Mouse (Mus musculus) layer of hippocampus, postnatal 36 days (tissue): ENCODE measurements around the gene Itga2b. TPM values are rescaled to one million over a fixed set of nuclear protein-coding genes. Genes with fewer than 3 reads are reported as not detected.

ENCODE experiments used
- DNase-seq, 2 experiments: peaks; one replicate each; pipeline ENCODE4 v3.0.0; 2022
- total RNA-seq, 2 experiments: library from RNA; stranded (reverse); gene quantifications; 2 replicates each; pipeline ENCODE4 v1.2.3; 2021

Itga2b gene
- total RNA-seq, 2 experiments from 2014 or later = 1.3 to 3.8 TPM

DNA sequence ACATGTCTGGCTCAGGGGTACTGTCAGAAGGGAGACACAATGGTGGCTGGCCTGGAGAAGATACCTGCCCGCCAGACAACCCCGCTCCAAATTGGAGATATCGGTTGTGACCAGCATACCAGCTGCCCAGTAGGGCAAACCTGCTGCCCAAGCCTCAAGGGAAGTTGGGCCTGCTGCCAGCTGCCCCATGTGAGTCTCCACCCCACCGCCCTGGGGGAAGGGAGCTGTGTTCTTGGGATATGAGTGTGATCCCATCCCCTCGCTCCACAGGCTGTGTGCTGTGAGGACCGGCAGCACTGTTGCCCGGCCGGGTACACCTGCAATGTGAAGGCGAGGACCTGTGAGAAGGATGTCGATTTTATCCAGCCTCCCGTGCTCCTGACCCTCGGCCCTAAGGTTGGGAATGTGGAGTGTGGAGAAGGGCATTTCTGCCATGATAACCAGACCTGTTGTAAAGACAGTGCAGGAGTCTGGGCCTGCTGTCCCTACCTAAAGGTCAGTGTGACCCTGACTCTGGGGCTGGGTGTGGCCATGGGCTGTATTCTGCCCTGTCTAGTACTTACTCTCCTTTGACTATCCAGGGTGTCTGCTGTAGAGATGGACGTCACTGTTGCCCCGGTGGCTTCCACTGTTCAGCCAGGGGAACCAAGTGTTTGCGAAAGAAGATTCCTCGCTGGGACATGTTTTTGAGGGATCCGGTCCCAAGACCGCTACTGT lies 34.0 kb downstream of the Itga2b start:
- DNase-seq = no peak

DNA sequence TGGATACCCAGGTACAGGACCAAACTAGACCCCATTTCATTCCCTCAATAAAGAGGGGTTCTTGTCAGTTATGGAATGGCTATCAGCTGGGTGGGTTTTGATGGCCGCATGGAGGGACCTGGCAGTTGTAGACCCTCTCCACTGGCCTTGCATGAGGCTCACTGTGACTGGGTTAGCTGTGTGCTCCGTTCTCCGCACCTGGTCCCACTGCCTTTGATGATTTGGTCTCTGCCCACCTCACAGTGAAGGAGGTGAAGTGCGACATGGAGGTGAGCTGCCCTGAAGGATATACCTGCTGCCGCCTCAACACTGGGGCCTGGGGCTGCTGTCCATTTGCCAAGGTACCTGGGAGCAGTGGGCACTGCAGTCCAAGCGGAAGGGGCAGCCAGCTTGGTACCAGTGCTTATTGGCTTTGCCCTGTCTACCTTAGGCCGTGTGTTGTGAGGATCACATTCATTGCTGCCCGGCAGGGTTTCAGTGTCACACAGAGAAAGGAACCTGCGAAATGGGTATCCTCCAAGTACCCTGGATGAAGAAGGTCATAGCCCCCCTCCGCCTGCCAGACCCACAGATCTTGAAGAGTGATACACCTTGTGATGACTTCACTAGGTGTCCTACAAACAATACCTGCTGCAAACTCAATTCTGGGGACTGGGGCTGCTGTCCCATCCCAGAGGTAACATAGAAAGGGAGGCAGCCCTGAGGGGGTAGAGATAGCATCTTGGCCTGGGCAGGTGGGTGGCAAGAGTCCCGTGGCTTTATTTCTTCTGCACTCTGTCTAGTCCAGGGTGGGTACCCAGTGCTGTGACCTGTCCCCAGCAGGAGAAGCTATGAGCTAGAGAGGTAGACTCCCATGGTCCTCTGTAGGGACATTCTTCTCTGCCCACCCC lies 34.9 kb downstream of the Itga2b start:
- DNase-seq = no peak

DNA sequence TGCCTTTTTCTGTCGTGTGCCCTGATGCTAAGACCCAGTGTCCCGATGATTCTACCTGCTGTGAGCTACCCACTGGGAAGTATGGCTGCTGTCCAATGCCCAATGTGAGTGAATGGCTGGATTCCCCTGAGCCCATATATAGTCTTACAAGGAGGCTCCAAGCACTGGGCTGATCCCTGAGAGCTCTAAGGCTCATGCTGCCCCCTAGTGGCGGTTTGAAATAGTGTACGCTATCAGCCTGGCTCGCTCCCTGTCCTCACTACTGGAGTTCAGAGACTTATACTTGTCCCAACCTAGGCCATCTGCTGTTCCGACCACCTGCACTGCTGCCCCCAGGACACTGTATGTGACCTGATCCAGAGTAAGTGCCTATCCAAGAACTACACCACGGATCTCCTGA lies 35.5 kb downstream of the Itga2b start:
- peak; percentile 84 to 85 for DNase-seq

DNA sequence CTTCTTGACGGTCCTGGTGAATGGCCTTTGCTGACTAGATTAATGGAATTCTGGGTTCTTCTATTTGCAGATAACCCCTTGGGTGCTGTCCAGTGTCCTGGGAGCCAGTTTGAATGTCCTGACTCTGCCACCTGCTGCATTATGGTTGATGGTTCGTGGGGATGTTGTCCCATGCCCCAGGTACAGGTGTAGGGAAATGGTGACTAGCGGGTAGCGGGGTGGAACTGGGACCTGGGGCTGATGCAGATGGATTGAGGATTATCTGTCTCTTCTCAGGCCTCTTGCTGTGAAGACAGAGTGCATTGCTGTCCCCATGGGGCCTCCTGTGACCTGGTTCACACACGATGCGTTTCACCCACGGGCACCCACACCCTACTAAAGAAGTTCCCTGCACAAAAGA lies 36.1 kb downstream of the Itga2b start:
- DNase-seq = no peak

DNA sequence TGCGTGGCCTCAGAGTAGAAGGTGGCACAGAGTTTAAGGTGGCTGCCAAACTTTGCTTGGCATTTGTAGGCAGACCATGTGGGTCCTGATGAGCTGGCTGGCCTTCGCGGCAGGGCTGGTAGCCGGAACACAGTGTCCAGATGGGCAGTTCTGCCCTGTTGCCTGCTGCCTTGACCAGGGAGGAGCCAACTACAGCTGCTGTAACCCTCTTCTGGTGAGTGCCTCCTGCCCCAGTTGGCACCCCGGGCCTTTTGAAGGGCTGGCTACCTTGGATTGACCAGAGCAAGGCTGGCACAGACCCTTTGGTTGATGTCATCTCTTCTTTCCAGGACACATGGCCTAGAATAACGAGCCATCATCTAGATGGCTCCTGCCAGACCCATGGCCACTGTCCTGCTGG lies 37.0 kb downstream of the Itga2b start:
- DNase-seq = peak in 1 of 2 experiments; percentile 39

DNA sequence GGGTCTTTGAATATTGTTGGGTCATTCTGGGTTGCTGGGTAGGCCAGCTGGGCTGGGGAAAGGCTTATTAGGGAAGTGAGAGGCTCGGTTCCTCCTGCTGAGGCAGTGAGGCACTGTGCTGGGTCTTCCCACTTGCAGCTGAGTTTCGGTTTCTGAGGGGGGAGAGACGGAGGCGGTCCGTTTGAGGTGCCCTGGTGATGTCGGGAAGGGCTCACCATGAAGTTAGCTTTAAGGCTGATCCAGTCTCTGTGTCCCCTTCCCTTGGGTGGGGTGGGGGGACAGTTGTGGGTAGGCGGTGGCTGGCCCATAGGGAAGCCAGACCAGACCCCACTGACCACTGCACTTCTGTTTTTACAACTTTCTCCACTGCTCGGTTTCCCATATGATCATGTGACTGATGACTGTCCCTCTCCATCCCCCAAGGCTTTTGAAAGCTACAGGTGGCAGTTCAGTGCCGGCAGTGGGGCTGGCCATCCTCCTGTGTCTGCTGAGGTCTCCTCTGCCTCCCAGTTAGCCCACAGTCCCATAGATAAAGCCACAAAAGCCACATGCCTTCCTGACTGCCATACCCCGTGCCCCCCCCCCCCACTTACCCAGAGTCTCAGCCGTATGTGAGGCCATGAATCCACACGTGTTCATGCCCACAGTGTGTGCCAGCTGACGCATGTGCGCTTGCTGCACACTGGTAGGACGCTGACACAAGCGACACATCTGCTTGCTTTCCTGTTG lies 37.6 kb downstream of the Itga2b start:
- peak in 1 of 2 experiments; percentile 24 for DNase-seq

DNA sequence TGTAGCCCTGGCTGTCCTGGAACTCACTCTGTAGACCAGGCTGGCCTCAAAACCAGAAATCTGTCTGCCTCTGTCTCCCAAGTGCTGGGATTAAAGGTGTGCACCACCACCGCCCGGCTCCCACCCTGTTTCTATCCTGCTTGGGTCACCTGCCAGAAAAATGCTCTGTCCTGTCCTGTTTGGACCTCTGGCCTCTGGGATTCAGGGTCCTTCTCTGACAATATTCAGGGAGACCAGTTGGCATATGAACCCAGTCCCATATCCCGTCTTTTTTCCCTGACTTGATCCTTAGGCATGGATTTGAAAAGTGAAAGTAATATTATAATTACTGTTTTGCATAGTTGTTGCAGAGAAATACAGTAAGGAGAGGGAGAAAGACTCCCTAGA lies 38.2 kb downstream of the Itga2b start:
- DNase-seq = no peak

DNA sequence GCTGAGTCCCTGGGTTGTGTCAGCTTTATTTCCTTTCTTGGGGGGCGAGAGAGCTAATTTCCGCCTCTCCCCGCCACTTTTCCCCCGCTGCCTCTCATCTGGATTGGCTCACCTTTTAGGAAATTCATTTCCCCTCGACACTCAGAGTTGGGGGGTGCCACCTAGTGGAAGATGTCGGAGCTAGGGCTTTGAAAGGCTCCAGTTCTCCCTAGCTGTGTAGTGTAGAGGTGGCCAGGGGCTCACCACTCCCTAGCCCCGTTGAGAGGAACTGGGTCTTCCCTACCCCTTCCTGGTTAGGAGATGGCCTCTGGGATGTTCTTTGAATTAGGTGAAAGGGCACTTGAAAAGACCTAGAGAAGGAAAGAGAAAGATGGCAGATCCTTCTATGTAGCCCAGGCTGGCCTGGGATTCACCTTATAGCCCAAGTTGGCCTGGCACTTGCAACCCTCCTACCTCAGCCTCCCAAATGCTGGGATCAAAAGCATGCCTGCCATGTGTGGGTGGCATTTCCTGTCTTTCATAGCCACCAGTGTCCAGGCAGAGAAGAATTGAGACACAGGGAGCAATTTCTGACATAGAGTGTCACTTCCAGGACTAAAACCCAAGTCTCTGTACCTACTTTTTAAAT lies 38.8 kb downstream of the Itga2b start:
- DNase-seq = peak; percentile 72 to 80

DNA sequence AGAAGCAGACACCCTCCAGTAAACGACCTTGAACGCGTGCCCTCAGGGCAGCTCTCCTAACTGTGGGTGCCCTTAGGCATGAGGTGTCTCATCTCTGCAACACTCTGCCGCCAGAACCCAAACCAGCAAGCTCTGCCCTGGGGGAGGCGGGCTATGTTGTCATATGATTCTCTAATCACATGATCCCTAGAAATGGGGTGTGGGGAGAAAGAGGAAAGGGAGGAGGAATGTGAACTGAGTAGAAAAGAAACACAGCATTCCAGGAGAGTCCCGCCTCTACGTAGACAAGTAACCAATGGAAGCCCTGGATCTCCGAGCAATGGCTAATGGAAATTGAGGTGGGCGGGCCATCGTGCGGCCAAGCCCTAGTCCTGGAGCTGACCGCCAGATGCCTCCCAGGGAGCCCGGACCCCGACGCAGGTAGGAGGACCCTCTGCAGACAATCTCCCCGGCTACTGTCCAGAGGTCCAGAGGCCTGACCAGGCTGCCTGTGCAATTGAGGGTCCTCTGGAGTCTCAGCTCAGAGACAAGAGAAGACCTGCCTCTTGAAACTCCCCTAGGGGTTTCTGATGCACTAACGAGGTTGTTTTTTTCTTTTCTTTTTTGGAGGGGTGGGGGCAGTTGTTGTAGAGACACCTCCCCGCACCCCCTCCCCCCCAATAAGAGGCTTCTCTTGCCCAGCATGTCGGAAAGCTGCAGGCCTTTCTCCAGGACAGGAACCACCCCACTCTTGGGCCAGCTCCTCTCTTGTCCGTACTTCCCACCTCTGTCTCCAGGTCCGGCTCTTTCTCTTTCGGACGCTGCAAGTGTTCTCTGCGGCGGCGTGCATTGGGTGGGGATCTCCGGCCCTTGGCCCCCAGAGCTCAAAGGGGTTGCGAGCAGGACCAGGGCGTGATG lies 39.6 kb downstream of the Itga2b start, which contains the start of gene Grn:
Grn (plus strand) TSS at position 195 of the 897 bp plus-strand sequence.
- DNase-seq = peak; percentile 87

DNA sequence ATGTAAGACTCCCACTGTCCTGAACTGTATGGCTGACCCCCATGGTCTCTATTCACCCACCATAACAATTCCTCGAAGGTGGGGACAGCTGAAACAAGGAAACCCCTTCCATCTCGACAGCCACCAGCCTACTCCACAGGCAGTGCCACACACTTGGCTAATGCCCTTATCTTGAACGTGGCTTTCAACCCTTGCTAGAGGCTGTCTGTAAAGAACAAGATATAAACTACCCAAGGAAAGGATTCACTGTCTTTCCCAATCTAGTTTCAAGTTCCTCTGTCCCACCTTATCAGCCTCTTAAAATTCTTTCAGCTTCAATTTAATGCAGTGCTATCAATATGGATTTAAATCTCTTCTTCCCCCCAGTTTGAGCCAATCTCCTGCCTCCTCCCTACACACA lies 40.4 kb downstream of the Itga2b start:
- DNase-seq = no peak

DNA sequence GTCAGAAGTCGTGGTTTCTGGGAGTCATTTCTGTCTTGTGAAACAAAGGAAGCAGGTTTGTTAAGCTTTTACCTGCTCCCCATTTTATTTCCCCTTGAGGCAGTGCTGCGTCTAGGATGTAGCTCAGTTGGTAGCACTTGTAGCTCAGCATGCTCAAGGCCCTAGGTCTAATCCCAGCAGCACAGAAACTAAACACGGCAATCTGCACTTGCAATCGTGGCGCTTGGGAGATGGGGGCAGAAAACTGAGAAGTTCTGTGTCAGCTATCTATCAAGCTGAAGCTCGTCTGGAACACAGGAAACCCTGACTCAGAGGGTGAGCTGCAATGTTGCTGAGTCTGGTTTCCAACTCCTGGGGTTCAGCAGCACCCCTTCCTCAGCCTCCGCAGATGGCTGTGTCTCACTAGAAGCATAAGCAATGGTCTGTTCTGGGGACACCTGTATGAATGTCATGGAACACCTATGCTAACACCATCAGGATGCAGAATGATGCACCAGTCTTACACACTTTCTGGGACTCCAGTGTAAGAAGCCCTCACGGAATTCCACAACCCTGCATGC lies 40.9 kb downstream of the Itga2b start:
- DNase-seq = no peak

DNA sequence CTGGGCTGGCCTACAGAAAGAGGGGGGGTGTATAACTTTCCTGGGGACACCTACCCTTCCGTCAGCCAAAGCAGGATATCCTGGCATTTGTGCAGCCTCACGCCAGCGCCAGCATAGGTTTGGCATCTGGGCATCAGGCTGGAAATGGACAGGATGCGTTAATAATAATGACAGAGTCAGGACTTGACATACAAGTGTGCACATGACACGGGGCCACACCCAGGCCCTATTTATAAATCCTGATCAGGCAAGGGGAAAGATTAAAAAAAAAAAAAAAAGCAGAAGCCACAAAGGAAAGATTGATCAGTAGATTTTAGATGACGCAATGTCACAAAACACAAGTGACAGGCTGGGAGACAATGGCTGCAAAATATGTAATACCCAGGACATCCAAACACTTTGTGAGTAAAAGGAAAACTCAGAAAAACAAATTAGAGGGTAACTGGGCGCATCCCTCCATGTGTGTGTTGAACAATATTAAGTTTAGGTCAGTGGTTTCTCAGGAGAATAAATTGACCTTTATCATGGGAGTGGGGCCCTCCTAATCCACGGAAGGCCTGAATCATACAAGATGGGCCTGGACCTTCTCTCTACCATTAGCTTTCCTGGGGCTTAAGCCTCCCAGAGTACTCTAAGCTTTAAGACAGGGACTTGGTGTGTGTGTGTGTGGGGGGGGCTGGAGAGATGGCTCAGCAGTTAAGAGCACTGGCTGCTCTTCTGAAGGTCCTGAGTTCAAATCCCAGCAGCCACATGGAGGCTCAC lies 44.2 kb downstream of the Itga2b start:
- no peak for DNase-seq

DNA sequence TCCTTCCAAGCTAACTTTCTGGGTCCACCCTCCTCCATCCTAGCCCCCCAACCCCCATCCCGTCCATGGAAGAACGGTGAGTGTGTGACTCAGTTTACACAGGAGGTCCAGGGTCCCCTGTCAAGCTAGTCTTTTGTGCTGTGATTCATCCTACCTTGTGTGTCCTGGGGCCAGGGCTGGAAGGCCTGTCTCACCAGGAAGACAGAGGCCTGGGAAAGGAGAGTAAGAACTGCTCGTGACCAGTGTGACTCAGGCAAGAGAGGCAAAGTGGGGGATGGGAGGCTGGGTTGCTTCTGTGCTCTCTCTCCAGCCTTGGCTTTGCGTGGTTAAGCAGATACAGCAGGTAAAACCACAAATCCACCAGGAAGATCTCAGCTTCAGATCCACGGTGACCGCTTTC lies 45.3 kb downstream of the Itga2b start:
- DNase-seq = no peak

DNA sequence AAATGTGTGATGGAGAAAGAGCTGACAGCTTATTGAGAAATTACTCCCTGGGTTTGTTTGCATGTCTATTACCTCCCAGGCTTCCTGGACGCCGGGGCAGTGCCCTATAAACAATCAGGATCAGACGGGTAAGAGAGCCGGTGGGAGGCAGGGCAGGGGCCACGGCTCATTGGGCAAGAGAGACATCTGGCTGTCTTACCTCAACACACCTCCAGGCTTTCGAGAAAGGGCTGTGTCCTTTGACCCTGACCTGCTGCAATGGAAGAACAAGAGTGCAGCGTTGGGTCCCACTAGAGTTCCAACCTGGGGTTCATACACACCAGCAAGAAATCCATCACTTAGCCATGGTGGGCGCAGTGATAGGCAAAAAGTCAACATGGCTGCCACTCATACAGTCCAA lies 48.4 kb downstream of the Itga2b start:
- DNase-seq = no peak

DNA sequence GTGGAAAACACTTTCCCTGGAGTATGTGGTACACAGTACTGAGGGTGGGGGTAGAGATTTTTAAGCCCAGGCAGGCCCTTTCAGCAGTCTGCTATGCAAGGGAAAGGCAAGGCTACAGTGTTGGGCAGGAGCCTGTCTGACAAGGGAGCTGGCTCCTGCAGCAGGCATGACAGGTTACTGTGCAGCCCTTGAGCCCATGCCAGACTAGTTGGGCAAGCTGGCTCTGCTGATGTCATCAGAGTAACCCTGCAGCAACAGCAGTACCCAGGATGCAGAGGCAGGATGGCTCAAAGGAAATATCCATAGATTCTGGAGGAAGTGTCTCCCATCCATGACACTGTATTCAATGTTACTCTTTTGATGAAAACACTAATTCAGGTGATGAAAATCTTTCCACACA lies 51.0 kb downstream of the Itga2b start:
- DNase-seq = no peak

DNA sequence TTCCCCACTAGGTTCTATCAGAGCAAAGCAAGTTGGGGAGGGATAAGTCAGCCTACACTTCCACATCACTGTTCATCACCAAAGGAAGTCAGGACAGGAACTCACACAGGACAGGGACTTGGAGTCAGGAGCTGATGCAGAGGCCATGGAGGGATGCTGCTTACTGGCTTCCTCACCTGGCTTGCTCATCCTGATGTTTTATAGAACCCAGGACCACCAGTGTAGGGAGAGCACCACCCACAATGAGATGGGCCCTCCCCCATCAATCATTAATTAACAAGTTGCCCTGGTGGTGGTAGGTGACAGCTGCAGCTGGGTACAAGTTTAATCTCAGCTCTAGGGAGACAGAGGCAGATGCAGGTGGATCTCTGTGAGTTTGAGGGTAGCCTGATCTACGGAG lies 52.8 kb downstream of the Itga2b start:
- no peak for DNase-seq

DNA sequence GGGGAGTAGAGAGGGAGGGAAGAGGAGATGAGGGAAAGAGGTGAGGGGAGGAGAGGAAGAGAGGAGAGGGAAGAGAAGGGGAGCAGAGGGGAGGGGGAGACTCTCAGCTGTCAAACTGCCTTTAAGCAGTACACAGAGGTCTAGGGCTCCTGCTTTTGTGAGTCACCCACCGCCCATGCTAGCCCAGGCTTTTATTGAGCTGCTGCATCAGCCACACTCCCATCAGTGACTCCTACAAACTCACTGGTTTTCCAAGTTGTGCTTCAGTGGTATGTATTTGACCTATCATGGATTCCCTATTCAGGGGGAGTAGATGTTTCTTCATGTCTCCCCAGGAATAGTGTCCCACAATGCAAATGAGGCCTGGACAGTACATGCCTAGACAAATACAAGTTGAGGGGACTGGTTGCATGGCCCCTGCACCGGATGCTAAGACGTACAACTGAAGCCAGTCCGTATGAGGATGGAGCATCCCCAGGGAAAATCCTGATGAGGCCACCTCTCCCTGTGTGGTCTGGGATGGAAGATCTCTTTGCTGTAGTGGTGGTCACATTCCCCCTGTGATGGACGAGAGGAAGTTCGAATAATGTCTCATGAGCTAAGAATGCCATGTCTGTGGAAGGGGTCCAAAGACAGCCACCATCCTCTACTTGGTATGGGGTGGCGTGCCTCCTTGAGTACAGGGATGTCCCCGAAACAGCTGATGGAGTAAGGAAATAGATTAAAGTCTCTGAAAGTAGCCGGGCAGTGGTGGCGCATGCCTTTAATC lies 54.7 kb downstream of the Itga2b start:
- no peak for DNase-seq

DNA sequence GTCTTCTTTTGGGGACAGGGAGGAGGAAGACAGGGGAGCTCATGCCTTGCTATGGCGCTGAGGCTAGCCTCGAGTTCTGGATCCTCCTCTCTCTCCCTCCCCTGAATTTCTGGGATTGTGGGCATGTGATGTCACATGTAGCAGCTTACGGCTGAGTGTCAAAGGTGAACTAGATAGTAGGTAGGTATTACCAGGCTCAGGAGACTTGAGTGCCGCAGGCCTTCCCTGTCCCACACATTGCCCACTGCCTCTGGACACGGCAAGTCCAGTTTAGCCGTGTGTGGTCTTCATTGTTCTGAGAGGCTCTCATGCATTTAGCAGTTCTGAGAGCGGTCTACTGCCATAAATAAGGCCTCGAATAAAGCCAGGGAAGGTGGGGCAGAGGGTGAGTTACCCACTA lies 56.9 kb downstream of the Itga2b start:
- DNase-seq = no peak

DNA sequence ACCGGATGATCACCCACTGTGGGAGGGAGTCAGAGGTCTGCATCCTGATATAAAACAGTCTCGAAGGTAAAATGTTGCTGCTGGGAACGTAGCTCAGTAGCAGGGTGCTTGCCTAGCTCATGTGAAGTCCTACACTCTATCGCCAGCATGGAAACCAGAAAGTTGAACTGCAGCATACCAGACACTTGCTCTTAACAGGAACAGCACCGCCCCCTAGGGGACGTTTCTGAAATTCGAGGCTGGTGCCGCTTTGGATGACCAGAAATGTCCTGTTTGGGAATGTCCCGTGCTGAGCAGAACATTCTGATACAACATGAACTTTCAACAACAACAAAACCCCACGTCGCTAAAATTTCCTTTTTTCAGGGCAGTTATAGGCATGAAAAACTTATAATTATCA lies 58.2 kb downstream of the Itga2b start:
- peak; percentile 83 to 85 for DNase-seq

DNA sequence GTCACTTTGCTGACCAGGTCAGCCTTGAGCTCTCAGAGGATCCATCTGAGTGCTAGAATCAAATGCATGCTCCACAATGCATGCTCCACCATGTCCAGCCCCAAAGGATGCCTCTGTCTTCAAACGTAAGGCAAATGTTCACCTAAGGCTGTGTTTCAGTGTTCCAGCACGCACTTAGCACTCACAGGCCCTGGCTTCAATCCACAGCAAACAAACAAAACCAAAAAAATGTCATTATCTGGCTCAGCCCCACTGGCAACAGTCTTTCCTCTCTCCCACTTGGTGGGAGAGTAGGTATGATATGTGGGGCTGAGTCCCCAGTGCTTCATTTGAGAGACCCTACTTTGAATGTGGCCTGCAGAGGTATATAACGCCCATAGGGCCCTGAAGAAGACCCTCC lies 58.9 kb downstream of the Itga2b start:
- no peak for DNase-seq
